In the genomic region with DNA sequence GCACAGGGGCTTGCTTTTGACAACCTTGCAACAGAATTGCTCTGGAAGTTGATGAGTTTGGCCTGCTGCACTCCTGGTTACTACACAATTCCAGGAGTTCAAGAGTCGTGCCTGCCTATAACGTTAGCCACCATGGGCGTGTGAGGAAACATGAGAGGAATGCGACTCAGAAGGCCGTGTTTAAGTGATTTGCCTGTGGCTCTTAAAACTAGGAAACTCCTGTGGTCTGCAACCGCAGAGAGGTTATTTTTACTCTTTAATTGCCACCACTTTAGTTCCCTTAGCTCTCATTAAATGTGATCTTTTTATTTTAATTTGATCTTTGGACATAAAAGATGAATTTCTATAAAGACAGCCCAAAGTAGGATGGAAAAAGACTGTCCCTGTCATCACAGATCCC, we compare ENCODE assay signal across 25 mouse cellular contexts.
DNase-seq lines count a peak whose midpoint lies in the region; ATAC-seq lines count a peak whose summit lies in the region.
"Had no signal": no experiment of that assay in that cellular context is flagged by ENCODE, and none has a peak within 500 bp of the region (broad histone marks: within the 10 kb centered on the region; RNA-seq: fewer than 3 reads in every experiment).

No protein-coding gene starts in this region.

- ATAC-seq in forebrain, embryonic 14.5 days, result no peak
- no peak for ATAC-seq in forebrain, embryonic 16.5 days
- ATAC-seq in heart, embryonic 14.5 days (ENCODE audit: insufficient number of reproducible peaks, insufficient read depth, low FRiP score, low read depth), result no peak
- ATAC-seq in limb, embryonic 15.5 days (ENCODE audit: insufficient number of reproducible peaks, low FRiP score, low TSS enrichment, low read depth), result peak; percentile 48; the same call in 1 of the 2 replicates
- ATAC-seq: activated CD4-positive, CD25-positive, alpha-beta regulatory T cell, adult 4 months; intestine, embryonic 15.5 days; midbrain, embryonic 16.5 days had no signal

- H3K9ac ChIP-seq in forebrain, embryonic 14.5 days (ENCODE audit: low read length), result no peak overlapping the region
- no peak overlapping the region for H3K9ac ChIP-seq in forebrain, embryonic 16.5 days (replicated peaks; ENCODE audit: low read depth, low read length)
- H3K9ac ChIP-seq in heart, embryonic 14.5 days (ENCODE audit: low read length), result no peak overlapping the region
- no peak overlapping the region for H3K9ac ChIP-seq in limb, embryonic 15.5 days
- H3K9ac ChIP-seq: embryonic facial prominence, embryonic 15.5 days; intestine, embryonic 15.5 days; limb, embryonic 12.5 days; liver, embryonic 14.5 days; lung, embryonic 14.5 days had no signal

- no peaks in the 10 kb centered on the region for H3K27me3 ChIP-seq in forebrain, embryonic 14.5 days (replicated peaks; ENCODE audit: control insufficient read depth, insufficient read depth, low read length)
- H3K27me3 ChIP-seq in forebrain, embryonic 16.5 days (replicated peaks; ENCODE audit: control insufficient read depth, insufficient read depth, low read length), result no peaks in the 10 kb centered on the region
- no peaks in the 10 kb centered on the region for H3K27me3 ChIP-seq in heart, embryonic 14.5 days (ENCODE audit: control insufficient read depth, insufficient read depth, low read length)
- H3K27me3 ChIP-seq in limb, embryonic 15.5 days, result no peaks in the 10 kb centered on the region
- H3K27me3 ChIP-seq: CH12.LX; embryonic facial prominence, embryonic 15.5 days; intestine, embryonic 15.5 days had no signal

- H3K36me3 ChIP-seq in forebrain, embryonic 14.5 days (ENCODE audit: control insufficient read depth, insufficient read depth, low read length), result no peaks in the 10 kb centered on the region
- H3K36me3 ChIP-seq in forebrain, embryonic 16.5 days (ENCODE audit: control insufficient read depth, insufficient read depth), result no peaks in the 10 kb centered on the region
- H3K36me3 ChIP-seq in heart, embryonic 14.5 days (ENCODE audit: control insufficient read depth, insufficient read depth, low read length), result no peaks in the 10 kb centered on the region
- no peaks in the 10 kb centered on the region for H3K36me3 ChIP-seq in limb, embryonic 15.5 days
- H3K36me3 ChIP-seq: embryonic facial prominence, embryonic 15.5 days; G1E; hindbrain, embryonic 10.5 days; intestine, embryonic 15.5 days; limb, embryonic 12.5 days had no signal

- no peaks in the 10 kb centered on the region for H3K4me1 ChIP-seq in forebrain, embryonic 14.5 days (ENCODE audit: control insufficient read depth, insufficient read depth, low read length)
- H3K4me1 ChIP-seq in forebrain, embryonic 16.5 days (replicated peaks; ENCODE audit: control insufficient read depth, insufficient read depth, low read length), result peaks cover 4% of the 10 kb centered on the region
- H3K4me1 ChIP-seq in heart, embryonic 14.5 days (ENCODE audit: control insufficient read depth in 2 of 2, insufficient read depth in 2 of 2, low read length in 2 of 2), result peaks cover 4 to 15% of the 10 kb centered on the region in 2 experiments; a peak in 2 of 4 replicates
- no peaks in the 10 kb centered on the region for H3K4me1 ChIP-seq in limb, embryonic 15.5 days
- H3K4me1 ChIP-seq: embryonic facial prominence, embryonic 15.5 days; hindbrain, embryonic 10.5 days; intestine, embryonic 15.5 days had no signal

- H3K9me3 ChIP-seq in forebrain, embryonic 14.5 days (replicated peaks; ENCODE audit: control insufficient read depth, low read length), result no peaks in the 10 kb centered on the region
- no peaks in the 10 kb centered on the region for H3K9me3 ChIP-seq in forebrain, embryonic 16.5 days (ENCODE audit: control insufficient read depth, low read length)
- H3K9me3 ChIP-seq in heart, embryonic 14.5 days (ENCODE audit: control insufficient read depth, low read length), result no peaks in the 10 kb centered on the region
- no peaks in the 10 kb centered on the region for H3K9me3 ChIP-seq in limb, embryonic 15.5 days
- H3K9me3 ChIP-seq: embryonic facial prominence, embryonic 15.5 days; G1E; hindbrain, embryonic 10.5 days; intestine, embryonic 15.5 days; limb, embryonic 12.5 days had no signal

- no peak overlapping the region for H3K4me3 ChIP-seq in forebrain, embryonic 14.5 days (ENCODE audit: low read depth, low read length)
- H3K4me3 ChIP-seq in forebrain, embryonic 16.5 days (replicated peaks; ENCODE audit: low read length), result no peak overlapping the region
- no peak overlapping the region for H3K4me3 ChIP-seq in heart, embryonic 14.5 days (ENCODE audit: control insufficient read depth in 1 of 2, insufficient read depth in 1 of 2, low read depth in 1 of 2, low read length in 2 of 2)
- no peak overlapping the region for H3K4me3 ChIP-seq in limb, embryonic 15.5 days
- H3K4me3 ChIP-seq: embryonic facial prominence, embryonic 15.5 days; hindbrain, embryonic 10.5 days; intestine, embryonic 15.5 days; layer of hippocampus, adult 2 months; limb, embryonic 12.5 days had no signal

- 85% methylated on average over 6 of the region's 6 CpGs for WGBS in forebrain, embryonic 14.5 days
- WGBS in forebrain, embryonic 16.5 days, result 74% methylated on average over 6 of the region's 6 CpGs
- WGBS in heart, embryonic 14.5 days, result 22% methylated on average over 6 of the region's 6 CpGs
- WGBS in limb, embryonic 15.5 days, result 24% methylated on average over 6 of the region's 6 CpGs

- H3K4me2 ChIP-seq in forebrain, embryonic 14.5 days (ENCODE audit: low read length), result no peak overlapping the region
- H3K4me2 ChIP-seq in forebrain, embryonic 16.5 days (ENCODE audit: low read length), result no peak overlapping the region
- no peak overlapping the region for H3K4me2 ChIP-seq in heart, embryonic 14.5 days (ENCODE audit: low read length)
- H3K4me2 ChIP-seq in limb, embryonic 15.5 days, result no peak overlapping the region
- H3K4me2 ChIP-seq: embryonic facial prominence, embryonic 15.5 days; intestine, embryonic 15.5 days; limb, embryonic 12.5 days; lung, embryonic 14.5 days had no signal

- H3K27ac ChIP-seq in forebrain, embryonic 14.5 days (ENCODE audit: low read depth, low read length), result peak overlapping the region; percentile 44; the same call in 1 of the 2 replicates
- no peak overlapping the region for H3K27ac ChIP-seq in forebrain, embryonic 16.5 days (ENCODE audit: low read length)
- H3K27ac ChIP-seq in heart, embryonic 14.5 days (replicated peaks in 1 of 2; ENCODE audit: control insufficient read depth in 1 of 2, insufficient read depth in 1 of 2, low read depth in 2 of 2, low read length in 2 of 2), result peak overlapping the region; percentile 3 to 48; a peak in 2 of 4 replicates
- H3K27ac ChIP-seq in limb, embryonic 15.5 days, result no peak overlapping the region
- H3K27ac ChIP-seq: embryonic facial prominence, embryonic 15.5 days; hindbrain, embryonic 10.5 days; intestine, embryonic 15.5 days; layer of hippocampus, adult 2 months; limb, embryonic 12.5 days; liver, embryonic 14.5 days had no signal

- DNase-seq in forebrain, embryonic 14.5 days (ENCODE audit: low spot score), result no peak
- no peak for DNase-seq in heart, adult 9 months (ENCODE audit: low spot score in 2 of 2)
- peak; percentile 61 for DNase-seq in Muller cell, postnatal 12 days (ENCODE audit: inconsistent ontology term)
- no peak for DNase-seq in cerebellum, adult 11 months
- DNase-seq: adrenal gland, postnatal 10 days; B cell, adult 2 months; cerebellum, postnatal 25 days; gastrocnemius, postnatal 10 days; kidney, adult 9 months; kidney, postnatal 14 days; lung, embryonic 14.5 days; lung, postnatal 4 days had no signal

Comparison
In these comparisons a context has a peak if more than half of its experiments do, and no peak if none do; other contexts are left out.
1. H3K27ac ChIP-seq: peak in forebrain, embryonic 14.5 days (single experiment) and heart, embryonic 14.5 days (2 of 2); none in forebrain, embryonic 16.5 days (single experiment) and limb, embryonic 15.5 days (single experiment).